Mouse (Mus musculus) liver, embryonic 11.5 days (tissue): ENCODE results near the gene Irf2. TPM values are rescaled to one million over a fixed set of nuclear protein-coding genes. Genes with fewer than 3 reads are reported as not detected.

Experiments used
- ATAC-seq: fragments of 200-750 bp; cut with Nextera tagmentation; replicated peaks from 2 replicates; pipeline ENCODE4 v1.8.0; 2017; ENCODE audit warnings: moderate number of reproducible peaks, mild to moderate bottlenecking, moderate TSS enrichment, moderate library complexity; ENCODE audit not compliant: low FRiP score
- DNase-seq: peaks from one replicate; pipeline ENCODE4 v3.0.0-alpha.2; 2017; ENCODE audit warnings: low spot score
- H3K27ac ChIP-seq: fragments of 300-500 bp; sonication (generic); 2 replicates; pipeline ENCODE4 v1.5.1; 2014; ENCODE audit warnings: mild to moderate bottlenecking, low read depth, low read length, control low read depth
- H3K27me3 ChIP-seq: fragments of 300-500 bp; sonication (generic); replicated peaks from 2 replicates; pipeline ENCODE4 v1.6.1; 2014; ENCODE audit warnings: low read length, mixed read lengths; ENCODE audit not compliant: control insufficient read depth, insufficient read depth
- H3K36me3 ChIP-seq: fragments of 300-500 bp; sonication (generic); 2 replicates; pipeline ENCODE4 v1.6.1; 2014; ENCODE audit warnings: mild to moderate bottlenecking, low read length, moderate library complexity, mixed read lengths; ENCODE audit not compliant: control insufficient read depth, insufficient read depth
- H3K4me1 ChIP-seq: fragments of 300-500 bp; sonication (generic); replicated peaks from 2 replicates; pipeline ENCODE4 v1.6.1; 2014; ENCODE audit warnings: low read length, mixed read lengths; ENCODE audit not compliant: control insufficient read depth, insufficient read depth
- H3K4me2 ChIP-seq: fragments of 300-500 bp; sonication (generic); 2 replicates; pipeline ENCODE4 v1.6.1; 2014; ENCODE audit warnings: mild to moderate bottlenecking, control low read depth, moderate library complexity
- H3K4me3 ChIP-seq: fragments of 300-500 bp; sonication (generic); 2 replicates; pipeline ENCODE4 v1.5.1; 2014; ENCODE audit warnings: low read depth, low read length, control low read depth
- H3K9ac ChIP-seq: fragments of 300-500 bp; sonication (generic); 2 replicates; pipeline ENCODE4 v1.6.1; 2014; ENCODE audit warnings: low read depth, low read length, control low read depth
- H3K9me3 ChIP-seq: fragments of 300-500 bp; sonication (generic); 2 replicates; pipeline ENCODE4 v1.6.1; 2016; ENCODE audit warnings: low read length, inconsistent platforms, mixed read lengths; ENCODE audit not compliant: control insufficient read depth
- WGBS: fragments of 180-500 bp; shearing (Covaris S2); extraction: QIAGEN DNeasy Blood & Tissue Kit; methylation state at CpG from one replicate; pipeline ENCODE4 v1.1.7; 2014; 5-methylcytosine and 5-hydroxymethylcytosine counted together
- polyA plus RNA-seq: library from polyadenylated mRNA; unstranded; fragments of >200 nt; fragmentation: Nextera tagmentation; extraction: Ambion mirVana; gene quantifications from 2 replicates; pipeline ENCODE4 v1.2.1, GENCODE M21; 2014

The Irf2 gene
- polyA plus RNA-seq, 1 experiment from 2014 or later, result 19.7 TPM

DNA sequence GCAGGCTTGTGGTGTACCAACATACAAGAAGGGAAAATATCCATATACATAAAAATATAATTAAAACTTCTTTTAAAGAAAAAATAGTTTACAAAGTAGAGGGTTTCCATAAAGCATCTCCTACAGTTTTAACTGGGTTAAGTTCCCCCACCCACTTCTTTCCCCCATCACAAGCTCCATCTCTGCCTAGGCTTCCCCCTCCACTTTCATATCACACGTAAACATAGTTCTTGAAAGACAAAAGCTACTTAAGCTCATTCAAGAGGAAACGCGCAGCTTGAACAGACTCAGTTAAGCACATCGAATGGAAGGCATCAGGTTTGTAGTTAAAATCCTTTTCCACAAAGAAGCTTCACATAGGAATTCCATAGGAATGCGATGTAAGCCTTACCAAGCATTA lies 32.8 kb upstream of the Irf2 start:
- WGBS, result 79% methylated on average over 5 of the region's 5 CpGs

DNA sequence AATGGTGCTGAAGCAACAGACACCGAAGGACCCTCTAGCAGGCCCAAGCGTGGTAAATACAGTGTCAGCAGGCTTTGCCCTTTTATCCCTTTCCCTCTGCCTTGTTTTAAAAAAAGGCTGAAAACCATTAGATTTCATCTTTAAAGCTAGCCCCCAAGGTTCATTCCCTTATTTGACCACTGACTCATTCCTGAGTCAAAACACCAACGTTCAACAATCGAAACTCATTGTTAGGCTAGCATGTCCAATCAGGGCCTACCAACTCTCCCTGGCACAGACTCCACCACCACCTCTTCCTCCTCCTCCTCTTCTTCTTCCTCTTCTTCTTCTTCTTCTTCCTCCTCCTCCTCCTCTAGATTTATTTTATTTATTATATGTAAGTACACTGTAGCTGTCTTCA lies 30.2 kb upstream of the Irf2 start:
- WGBS, result 84% methylated on average over 4 of the region's 4 CpGs
- Histone ChIP-seq H3K27ac (no peak overlapping the region), H3K36me3 (no peaks in the 10 kb centered on the region), H3K4me1 (0 out of 2 replicates have a peak, but pooled peaks cover 3% of the 10 kb centered on the region), H3K27me3 (no peaks in the 10 kb centered on the region), H3K4me2 (no peak overlapping the region), H3K9me3 (no peaks in the 10 kb centered on the region), H3K4me3 (no peak overlapping the region), H3K9ac (no peak overlapping the region)
- no peak for ATAC-seq
- no peak for DNase-seq

More for the DNA sequence above, 32.8 kb upstream of the Irf2 start:
- H3K4me3 ChIP-seq, result no peak overlapping the region
- no peaks in the 10 kb centered on the region for H3K9me3 ChIP-seq
- H3K36me3 ChIP-seq, result no peaks in the 10 kb centered on the region
- no peak overlapping the region for H3K9ac ChIP-seq
- H3K4me2 ChIP-seq, result no peak overlapping the region
- H3K27ac ChIP-seq, result no peak overlapping the region
- ATAC-seq (no peak), DNase-seq (no peak)
- no peaks in the 10 kb centered on the region for H3K27me3 ChIP-seq
- no peaks in the 10 kb centered on the region for H3K4me1 ChIP-seq

DNA sequence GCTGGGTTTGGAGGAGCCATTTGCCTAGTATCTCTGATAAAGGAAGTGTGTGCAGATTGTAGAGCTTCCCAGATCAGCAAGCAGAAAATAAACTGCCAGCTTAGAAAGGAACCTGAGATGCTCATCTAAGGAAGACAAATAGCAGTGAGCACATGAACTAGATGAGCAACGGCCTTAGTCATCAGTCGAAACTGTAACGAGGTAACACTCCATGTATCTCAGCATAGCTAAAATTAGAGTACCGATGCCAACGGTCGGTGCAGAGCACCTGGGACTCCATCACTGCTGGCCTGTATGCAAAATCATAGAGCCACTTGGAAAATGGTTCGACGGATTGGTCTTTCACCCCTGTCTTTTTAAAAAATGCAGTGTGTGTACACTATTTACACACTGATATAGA lies 29.2 kb upstream of the Irf2 start:
- H3K9ac ChIP-seq, result no peak overlapping the region
- 81% methylated on average over 8 of the region's 8 CpGs for WGBS
- 0 out of 2 replicates have a peak, but pooled peaks cover 3% of the 10 kb centered on the region for H3K4me1 ChIP-seq
- no peak overlapping the region for H3K4me3 ChIP-seq
- DNase-seq (no peak), ATAC-seq (no peak)
- no peak overlapping the region for H3K4me2 ChIP-seq
- H3K27me3 ChIP-seq, result no peaks in the 10 kb centered on the region
- no peaks in the 10 kb centered on the region for H3K36me3 ChIP-seq
- H3K27ac ChIP-seq, result no peak overlapping the region
- no peaks in the 10 kb centered on the region for H3K9me3 ChIP-seq

DNA sequence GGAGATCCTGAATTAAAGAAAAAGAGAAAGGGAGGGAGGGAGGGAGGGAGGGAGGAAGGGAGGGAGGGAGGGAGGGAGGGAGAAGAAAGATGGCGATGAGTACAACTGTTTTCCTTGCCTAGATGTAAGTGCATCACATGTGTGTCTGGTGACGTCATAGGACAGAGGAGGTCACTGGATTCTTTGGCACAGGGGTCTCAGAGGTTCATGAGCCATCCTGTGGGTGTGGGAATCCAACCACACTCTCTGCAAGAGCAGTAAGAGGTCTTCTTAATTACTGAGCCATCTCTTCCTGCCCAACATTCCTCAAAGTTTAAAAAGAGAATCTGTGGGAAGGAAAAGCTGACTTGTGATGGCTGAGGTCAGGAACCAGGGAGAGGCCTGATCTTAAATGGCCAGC lies 28.0 kb upstream of the Irf2 start:
- Histone ChIP-seq H3K9me3 (no peaks in the 10 kb centered on the region), H3K4me1 (0 out of 2 replicates have a peak, but pooled peaks cover 3% of the 10 kb centered on the region), H3K4me3 (no peak overlapping the region), H3K4me2 (no peak overlapping the region), H3K9ac (no peak overlapping the region), H3K27ac (no peak overlapping the region), H3K27me3 (no peaks in the 10 kb centered on the region), H3K36me3 (no peaks in the 10 kb centered on the region)
- 59% methylated on average over 2 of the region's 2 CpGs for WGBS
- ATAC-seq (no peak), DNase-seq (no peak)

DNA sequence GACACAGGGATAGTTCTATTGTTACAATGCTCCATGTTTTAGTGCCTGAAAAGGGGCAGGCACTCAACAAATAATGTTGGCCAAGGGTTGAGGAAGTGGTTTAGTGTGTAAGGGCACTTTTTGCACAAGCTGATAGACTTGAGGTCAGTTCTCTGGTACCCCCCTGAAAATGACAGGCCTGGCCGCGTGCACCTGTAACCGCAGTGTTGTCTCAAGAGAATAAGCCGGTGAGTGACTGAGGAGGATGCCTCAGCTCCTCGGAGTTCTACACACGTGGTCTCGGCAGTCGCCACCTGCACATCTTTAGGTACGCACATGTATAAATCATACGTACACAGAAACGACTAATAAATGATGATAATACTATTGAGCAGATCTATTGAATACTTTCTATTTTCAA lies 26.4 kb upstream of the Irf2 start:
- Histone ChIP-seq H3K27me3 (no peaks in the 10 kb centered on the region), H3K4me3 (no peak overlapping the region), H3K4me2 (no peak overlapping the region), H3K9ac (no peak overlapping the region), H3K9me3 (no peaks in the 10 kb centered on the region), H3K27ac (no peak overlapping the region), H3K36me3 (no peaks in the 10 kb centered on the region), H3K4me1 (0 out of 2 replicates have a peak, but pooled peaks cover 3% of the 10 kb centered on the region)
- WGBS, result 79% methylated on average over 11 of the region's 11 CpGs
- no peak for DNase-seq
- no peak for ATAC-seq

DNA sequence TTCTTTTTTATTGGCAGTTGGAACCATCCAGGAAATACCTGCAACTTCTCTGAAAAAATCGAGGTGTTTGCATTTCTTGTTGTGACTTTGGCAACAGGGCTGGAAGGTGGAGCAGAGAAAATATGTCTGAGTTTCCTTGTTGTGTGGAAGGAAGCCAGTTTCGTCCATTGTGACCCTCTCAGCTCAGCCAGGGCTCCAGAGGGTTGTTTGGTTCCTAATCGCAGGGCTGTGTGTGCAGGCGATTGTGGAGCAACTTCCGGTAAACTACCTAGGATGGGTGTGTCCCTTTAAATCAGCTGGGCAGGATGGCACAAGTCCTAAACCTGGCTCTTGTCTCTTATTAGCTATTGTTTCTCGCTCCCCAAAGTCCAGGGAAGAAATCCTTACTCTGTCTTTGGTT lies 25.7 kb upstream of the Irf2 start:
- WGBS, result 60% methylated on average over 6 of the region's 6 CpGs
- Histone ChIP-seq H3K36me3 (no peaks in the 10 kb centered on the region), H3K9ac (no peak overlapping the region), H3K4me3 (no peak overlapping the region), H3K4me2 (peak overlapping the region; percentile 15; the same call in 1 of the 2 replicates), H3K9me3 (no peaks in the 10 kb centered on the region), H3K27ac (no peak overlapping the region), H3K4me1 (0 out of 2 replicates have a peak, but pooled peaks cover 3% of the 10 kb centered on the region), H3K27me3 (no peaks in the 10 kb centered on the region)
- no peak for DNase-seq
- ATAC-seq, result peak; percentile 66

DNA sequence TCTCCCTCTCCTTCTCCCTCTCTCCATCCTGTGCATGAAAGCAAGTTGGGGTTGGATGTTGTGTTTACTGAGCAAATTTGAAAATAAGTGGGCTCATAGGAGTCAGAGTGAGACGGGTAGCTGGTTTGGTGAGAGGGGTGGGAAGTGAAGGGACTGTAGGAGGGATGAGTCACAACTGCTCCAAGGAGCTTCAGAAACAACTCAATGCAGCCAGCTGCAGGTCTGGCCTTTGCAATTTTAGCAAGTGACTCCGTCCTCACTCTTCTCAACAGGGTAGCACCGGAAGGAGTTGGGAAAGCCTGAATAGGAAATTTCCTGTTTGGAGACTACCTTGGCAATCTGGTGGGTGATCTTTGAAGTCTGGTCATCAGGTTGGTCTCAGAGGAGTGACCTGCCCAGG lies 25.1 kb upstream of the Irf2 start:
- DNase-seq, result no peak

DNA sequence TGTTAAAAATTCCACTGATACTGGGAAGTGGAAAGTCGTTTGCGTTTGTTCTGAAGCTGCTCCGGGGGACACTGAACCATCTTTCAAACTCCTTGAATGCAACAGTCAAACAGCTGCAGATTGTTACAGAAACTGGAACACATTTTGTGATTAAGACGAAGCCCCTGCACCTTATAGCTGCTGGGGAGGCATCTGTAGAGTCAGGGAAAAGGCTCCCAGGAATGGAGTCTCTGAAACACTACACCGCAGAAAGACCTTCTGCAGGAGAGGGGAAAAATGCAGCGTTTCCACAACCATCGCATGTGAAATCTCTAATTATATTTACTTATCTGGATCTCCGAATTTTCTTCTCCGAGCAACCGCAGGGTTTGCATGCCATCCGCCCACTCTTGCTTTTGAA lies 23.1 kb upstream of the Irf2 start:
- ATAC-seq, result no peak
- Histone ChIP-seq H3K27me3 (no peaks in the 10 kb centered on the region), H3K27ac (no peak overlapping the region), H3K4me1 (peaks cover 8% of the 10 kb centered on the region; the same call in 1 of the 2 replicates), H3K4me2 (no peak overlapping the region), H3K36me3 (no peaks in the 10 kb centered on the region), H3K9ac (no peak overlapping the region), H3K9me3 (no peaks in the 10 kb centered on the region), H3K4me3 (no peak overlapping the region)
- no peak for DNase-seq
- WGBS, result 55% methylated on average over 11 of the region's 11 CpGs

More for the DNA sequence above, 25.1 kb upstream of the Irf2 start:
- Histone ChIP-seq H3K4me2 (no peak overlapping the region), H3K36me3 (no peaks in the 10 kb centered on the region), H3K9ac (no peak overlapping the region), H3K27ac (no peak overlapping the region), H3K4me1 (0 out of 2 replicates have a peak, but pooled peaks cover 3% of the 10 kb centered on the region), H3K4me3 (no peak overlapping the region), H3K9me3 (no peaks in the 10 kb centered on the region), H3K27me3 (no peaks in the 10 kb centered on the region)
- ATAC-seq, result no peak
- 69% methylated on average over 3 of the region's 3 CpGs for WGBS

DNA sequence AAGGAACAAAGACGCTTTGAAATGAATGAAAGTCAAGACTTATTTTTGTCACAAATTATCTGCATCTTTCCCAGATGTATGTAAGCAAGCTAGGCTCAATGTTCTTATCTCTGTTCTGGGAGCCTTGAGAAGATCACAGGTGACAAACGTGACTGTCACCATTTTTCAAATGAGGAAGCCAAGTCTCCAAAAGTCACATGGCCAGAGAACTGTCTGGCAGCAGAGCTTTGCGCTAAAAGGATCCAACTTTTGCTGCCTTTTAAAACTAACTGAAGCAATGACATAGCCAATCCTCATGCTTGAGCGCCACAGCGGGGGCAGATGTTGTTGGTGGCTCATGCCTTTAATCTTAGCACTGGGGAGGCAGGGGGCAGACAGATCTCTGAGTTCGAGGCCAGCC lies 22.4 kb upstream of the Irf2 start:
- no peak for ATAC-seq
- Histone ChIP-seq H3K4me2 (no peak overlapping the region), H3K9ac (no peak overlapping the region), H3K27me3 (no peaks in the 10 kb centered on the region), H3K36me3 (no peaks in the 10 kb centered on the region), H3K4me3 (no peak overlapping the region), H3K4me1 (peaks cover 8% of the 10 kb centered on the region; the same call in 1 of the 2 replicates), H3K9me3 (no peaks in the 10 kb centered on the region), H3K27ac (no peak overlapping the region)
- no peak for DNase-seq
- 56% methylated on average over 6 of the region's 6 CpGs for WGBS
